Mouse (Mus musculus) kidney, postnatal 10 days (tissue): ENCODE measurements around the gene Adprhl2.

Experiments
- DNase-seq: peaks from one replicate; pipeline ENCODE4 v3.0.0; 2021; ENCODE audit warnings: mixed read lengths

Adprhl2 gene

GRCm38 (mm10) chr4:126306058-126306457, 15.4 kb downstream of the Adprhl2 start:
- DNase-seq = no peak

GRCm38 (mm10) chr4:126305428-126305827, 16.1 kb downstream of the Adprhl2 start:
- DNase-seq = no peak

DNA sequence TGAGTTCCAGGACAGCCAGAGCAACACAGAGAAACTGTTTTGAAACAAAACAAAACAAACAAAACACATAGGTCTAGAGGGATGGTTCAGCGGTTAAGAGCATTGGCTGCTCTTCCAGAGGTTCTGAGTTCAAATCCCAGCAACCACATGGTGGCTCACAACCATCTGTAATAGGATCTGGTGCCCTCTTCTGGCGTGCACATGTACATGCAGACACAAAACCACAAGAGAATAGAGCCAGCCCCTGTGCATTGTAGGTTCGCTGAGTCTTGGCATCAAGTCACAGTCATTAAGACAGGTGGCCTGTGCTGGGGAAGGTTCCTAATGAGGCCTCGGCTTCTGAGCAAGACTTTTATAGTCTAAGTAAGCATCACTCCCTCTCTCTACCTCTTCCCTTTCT, 17.6 kb downstream of the Adprhl2 start:
- no peak for DNase-seq

DNA sequence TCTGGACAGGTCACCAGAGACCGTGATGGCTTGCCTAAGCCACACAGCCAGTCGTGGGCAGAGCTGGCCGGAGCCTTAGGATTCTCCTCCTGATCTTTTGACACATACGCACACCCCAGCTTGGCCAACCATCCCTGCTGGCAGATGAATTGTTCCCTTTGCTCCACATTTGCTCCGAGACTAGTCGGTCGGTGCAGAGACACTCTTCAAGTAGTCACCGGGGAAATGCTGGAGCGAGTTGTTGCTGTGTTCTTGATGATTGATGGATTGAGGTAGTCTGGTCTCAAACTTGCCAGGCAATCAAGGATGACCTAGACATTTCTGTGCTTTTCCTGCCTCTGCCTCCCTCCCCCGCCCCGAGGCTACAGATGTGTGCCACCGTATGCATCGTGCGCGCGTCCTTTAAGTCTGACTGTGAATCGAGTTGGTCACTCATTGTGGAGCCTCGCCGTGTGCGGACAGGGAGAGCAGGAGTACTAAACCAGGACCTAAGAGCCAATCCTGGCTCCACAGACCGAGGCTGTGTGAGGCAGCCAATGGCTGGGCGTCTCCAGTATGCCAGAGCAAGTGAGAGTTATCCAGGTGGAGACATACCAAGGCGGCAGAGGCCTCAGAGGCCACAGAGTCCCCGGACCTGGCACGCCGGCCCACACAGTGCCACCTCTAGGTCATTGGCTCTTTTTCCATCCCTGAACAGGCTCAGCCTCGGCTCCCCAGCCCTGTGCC, 19.8 kb downstream of the Adprhl2 start:
- DNase-seq = no peak

GRCm38 (mm10) chr4:126300916-126301583, 20.5 kb downstream of the Adprhl2 start:
- DNase-seq = peak; percentile 36

DNA sequence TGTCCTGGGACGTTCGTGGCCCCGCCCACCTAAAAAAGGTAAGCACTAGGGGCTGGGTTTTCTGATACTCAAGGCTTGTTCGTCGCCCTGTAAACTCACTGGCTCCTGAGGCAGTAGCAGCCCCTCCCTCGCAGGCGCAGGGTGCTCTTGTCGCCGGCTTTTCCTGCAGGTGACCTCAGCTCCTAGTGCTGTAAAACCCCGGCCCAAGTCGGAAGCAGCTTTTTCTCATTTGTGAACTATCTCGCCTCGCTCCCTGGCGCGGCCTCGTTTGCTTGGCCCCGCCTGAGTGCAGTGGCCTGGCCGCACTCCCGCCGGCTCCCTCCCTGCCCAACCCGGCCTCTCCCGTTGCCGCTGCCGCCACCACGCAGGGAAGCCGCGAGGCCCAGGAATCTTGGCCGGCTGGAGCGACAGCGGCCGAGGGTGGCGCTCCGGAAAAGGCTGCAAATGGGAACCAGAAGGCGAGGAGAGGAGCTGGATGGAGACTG, 24.8 kb downstream of the Adprhl2 start:
- DNase-seq = peak; percentile 86

DNA sequence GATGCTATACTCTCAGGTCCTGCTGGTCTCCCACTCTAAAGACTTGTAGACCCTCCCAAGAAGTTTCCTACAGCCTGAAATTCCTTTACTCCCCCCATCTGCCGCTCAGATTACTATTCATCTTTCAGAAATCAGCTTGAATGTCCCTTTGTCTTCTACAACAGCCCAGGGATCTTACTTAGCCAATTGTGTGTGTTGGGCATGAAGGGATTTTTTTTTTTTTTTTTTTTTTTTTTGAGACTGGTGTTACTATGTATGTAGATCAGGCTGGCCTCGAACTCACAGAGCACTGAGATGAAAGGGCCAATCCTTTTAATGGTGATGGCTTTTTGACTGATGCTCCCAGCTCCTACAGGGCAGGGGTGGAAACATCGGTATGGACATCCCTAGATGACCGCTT, 25.6 kb downstream of the Adprhl2 start:
- DNase-seq = no peak

- DNase-seq = no peak
Observed at GRCm38 (mm10) chr4:126295152-126295551, 26.4 kb downstream of the Adprhl2 start.

GRCm38 (mm10) chr4:126291196-126291595, 30.3 kb downstream of the Adprhl2 start:
- no peak for DNase-seq

GRCm38 (mm10) chr4:126290314-126290713, 31.2 kb downstream of the Adprhl2 start:
- DNase-seq = no peak

DNA sequence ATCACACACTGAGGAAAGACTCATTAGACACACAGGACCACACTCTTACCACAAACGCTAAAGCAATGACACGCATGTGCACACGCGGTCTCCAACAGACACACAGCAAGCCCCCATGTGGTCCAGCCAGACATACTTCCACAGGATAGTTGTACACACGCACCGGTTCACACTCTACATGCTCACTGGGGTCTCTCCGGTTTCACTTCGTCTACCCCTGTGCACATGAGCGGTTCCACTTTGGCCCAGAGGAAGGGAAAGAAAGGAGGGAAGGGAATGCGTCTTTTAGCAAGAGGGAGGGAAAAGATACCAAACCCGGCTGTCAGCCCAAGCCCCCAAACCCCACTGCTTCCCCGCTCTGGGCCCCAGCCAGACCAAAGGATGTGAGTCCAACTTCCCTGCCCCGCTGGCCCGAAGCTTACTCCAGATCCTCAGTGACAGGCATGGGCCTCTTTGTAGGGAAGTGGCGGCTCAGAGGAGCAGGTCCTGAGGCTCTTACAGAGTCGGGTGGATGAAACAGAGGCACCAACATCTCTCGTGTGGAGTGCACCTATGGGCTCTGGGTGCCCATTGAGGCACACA, 33.3 kb downstream of the Adprhl2 start:
- DNase-seq = no peak

DNA sequence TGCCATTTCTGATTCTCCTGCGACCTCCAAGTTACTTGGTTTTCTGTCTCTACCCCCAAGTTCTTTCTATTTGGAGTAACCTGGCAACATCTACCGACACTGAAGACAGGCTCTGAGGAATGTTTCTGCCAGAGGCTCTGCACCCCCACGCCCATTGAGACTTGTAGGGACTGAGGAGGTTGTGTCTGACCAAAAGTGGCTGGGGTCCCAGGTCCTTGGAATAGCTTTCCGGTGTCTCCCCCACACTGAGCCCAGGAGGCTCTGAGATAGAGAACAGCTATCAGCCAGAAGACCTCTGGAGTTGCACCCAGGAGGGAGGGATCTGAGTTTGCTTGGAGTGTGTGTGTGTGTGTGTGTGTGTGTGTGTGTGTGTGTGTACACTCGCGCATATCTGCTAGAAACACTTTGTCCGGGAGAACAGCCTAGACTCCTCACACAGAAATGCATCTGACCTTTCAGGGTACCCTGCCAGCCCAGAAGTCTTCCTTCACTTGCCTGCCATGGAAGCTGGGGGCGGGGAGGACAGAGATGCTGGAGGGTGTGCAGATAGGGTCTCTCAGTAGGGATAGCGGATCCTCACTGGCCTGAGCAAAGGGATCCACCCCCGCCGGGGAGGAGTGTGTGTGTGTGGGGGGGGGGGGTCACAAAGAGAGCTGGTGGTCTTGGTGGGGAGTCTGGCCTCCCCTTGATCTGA, 34.1 kb downstream of the Adprhl2 start:
- DNase-seq = no peak

DNA sequence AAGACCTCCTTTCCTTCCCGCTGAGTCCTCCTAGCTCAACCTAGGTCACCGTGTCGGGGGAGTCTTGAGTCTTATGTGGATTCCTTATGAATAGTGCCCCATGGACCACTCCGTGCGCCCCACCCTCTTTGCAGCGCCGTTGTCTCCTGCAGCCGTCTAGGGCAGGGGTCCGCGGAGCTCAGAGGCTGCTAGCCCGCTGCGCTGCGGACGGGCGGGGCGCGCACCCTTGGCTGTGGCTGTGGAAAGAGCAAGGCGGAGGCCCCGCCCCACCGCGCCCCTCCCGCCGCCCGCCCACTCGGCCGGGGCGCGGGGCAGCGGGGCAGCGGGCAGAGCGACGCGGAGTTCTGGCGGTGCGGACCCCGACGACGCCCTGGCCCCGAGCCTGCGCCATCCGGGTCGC, 35.0 kb downstream of the Adprhl2 start, which contains the start of gene Col8a2:
TSS of gene Col8a2 (plus strand) at position 302 of the 400 bp plus-strand sequence.
- DNase-seq = peak; percentile 67

DNA sequence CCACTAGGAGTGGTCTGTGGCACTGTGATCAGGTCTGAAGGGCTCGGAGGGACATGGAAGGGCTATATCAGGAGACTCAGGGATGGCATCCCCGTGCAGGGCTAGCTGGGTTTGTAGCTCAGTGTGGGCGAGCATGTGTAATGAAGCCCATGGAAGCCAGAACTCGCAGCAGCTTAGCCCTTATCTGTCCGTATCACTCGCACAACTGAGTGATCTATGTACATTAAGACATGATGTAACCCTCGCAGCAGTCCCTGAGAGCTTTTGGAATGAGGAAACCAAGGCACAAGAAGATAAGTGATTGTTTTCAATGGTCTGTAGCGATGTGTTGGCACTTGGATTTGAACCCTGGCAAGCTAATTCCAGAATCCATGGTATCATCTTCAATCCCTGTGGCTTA, 37.9 kb downstream of the Adprhl2 start:
- no peak for DNase-seq

GRCm38 (mm10) chr4:126281706-126282105, 39.8 kb downstream of the Adprhl2 start:
- no peak for DNase-seq

DNA sequence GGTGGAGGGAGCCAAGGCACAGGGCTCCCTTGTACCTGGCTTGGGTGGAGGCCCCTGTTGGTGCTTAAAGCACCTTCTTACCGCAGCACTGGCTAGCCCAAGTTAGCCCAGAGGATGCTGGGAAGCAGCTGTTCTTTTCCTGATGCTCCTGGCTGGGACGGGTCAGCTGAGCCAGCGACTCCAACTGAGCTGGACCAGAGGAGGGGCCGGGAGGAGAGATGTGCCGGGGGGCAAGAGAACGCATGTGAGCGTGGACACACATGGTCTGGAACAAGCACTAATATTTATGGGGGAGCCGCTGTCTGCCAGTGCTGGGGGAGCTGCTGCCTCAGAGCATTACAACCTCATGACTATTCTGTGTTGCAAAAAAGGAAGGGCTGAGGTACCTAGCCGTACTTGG, 42.5 kb downstream of the Adprhl2 start:
- no peak for DNase-seq

DNA sequence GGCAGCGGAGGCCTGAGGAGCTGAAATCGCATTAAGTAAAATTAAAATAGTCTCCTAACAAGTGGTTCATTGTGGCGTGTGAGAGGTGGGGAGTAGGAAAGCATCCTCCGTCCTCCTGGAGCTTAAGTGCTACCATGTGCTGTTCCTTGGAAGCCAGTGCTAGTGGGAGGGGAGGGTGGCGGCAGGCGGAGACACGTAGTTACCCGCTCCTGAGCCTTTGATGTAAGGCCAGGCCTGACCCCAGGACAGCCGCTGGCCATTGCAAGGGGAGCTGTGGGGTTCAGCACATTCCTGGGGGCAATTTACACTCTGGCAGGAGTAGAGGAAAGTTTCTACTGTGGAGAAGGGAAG, 43.0 kb downstream of the Adprhl2 start:
- no peak for DNase-seq

DNA sequence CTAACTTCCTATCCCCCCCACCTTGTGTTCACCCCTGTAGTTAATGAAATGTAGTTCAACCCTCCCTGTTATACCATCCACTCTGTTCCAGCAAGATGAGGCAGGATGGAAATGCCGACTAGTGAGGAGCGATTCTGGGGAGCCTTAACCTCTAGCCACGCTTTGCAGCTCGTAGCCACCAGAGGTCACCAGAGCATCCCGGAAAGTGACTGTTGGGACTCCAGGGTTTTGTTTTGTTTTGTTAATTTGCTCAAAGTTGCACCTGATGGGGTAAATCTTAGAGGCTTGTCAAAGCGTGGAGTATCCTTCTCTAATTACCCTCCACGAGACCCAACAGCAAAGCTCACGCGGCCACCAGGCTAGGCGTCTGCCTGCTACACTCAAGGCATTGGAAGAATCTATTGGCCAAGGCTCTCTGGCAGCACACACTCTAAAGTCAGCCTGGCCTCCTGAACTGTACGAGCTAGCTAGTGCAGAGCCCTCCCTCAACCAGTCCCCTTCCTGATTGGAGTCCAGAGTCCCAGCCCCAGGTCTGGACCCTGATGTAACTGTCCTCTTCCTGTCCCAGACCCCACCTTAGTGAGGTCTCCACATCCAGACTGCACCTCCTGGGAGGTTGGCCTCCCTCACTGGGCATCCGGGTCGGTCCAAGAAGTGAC, 43.5 kb downstream of the Adprhl2 start:
- DNase-seq = peak; percentile 77

DNA sequence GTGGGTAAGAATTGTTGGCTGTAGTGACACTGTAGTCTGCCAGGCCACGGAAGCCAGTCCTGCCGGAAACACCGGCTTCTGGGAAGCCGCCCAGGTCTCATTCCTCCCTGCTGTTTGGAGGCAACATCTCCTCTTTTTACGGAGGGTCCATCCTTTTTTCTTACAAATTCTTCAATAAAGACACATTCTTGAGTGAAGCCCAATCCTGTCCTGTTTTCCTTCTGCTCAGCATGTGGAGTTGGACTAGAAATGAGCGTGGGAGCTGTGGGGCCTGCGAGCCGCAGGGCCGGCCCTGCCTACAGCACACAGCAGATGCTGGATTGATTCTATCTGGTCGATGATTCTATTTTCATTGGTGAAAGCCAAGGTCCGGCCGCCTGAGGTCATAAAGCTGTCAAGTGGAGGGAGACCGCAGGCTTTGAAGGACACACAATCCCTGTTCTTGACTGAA, 45.8 kb downstream of the Adprhl2 start:
- DNase-seq = peak; percentile 63

- DNase-seq = no peak
Observed at GRCm38 (mm10) chr4:126275081-126275480, 46.4 kb downstream of the Adprhl2 start.

DNA sequence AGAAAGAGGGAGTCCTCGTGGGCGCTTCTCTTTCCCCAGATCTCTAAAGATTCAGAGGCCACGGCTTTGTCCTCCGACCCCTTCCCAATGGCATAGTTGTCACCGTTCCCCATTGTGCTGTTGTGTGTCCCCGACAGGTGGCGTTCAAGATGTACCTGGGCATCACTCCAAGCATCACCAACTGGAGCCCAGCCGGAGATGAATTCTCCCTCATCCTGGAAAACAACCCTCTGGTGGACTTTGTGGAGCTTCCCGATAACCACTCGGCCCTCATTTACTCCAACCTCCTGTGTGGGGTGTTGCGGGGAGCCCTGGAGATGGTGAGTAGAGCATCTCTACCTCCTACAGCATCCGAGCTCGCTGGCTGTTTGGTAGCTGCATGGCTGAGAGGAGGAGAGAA, 47.8 kb downstream of the Adprhl2 start:
- no peak for DNase-seq

DNA sequence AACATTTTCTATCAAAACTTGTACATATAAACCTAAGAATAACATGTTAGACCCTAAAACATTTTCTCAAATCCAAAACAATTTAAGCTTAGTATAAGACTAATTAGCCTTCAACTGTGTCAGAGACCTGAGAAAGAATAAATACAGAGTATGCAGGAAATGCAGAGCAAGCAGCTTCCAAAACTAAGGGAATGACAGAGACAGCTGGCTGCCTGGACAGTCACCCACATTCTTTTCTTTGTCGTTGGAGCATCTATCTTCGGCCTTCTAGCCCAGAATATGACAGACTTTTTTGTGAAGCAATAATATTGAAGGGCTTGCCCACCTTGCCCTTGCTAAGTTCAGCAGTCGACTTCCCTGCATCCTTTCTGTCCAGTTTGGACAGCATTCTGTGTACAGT, 52.2 kb downstream of the Adprhl2 start:
- no peak for DNase-seq
